Mouse (Mus musculus) limb, embryonic 10.5 days (tissue): ENCODE results near the gene Cox5a. TPM values are rescaled to one million over a fixed set of nuclear protein-coding genes. Genes with fewer than 3 reads are reported as not detected.

Experiments
- DNase-seq: peaks from one replicate; pipeline ENCODE4 v3.0.0-alpha.2; 2017; ENCODE audit warnings: low spot score
- H3K27ac ChIP-seq: fragments of 300-500 bp; sonication (generic); 2 replicates; pipeline ENCODE4 v1.5.1; 2016; ENCODE audit warnings: mild to moderate bottlenecking
- H3K27me3 ChIP-seq: fragments of 300-500 bp; sonication (generic); 2 replicates; pipeline ENCODE4 v1.6.1; 2016; ENCODE audit warnings: low read depth, mild to moderate bottlenecking; ENCODE audit not compliant: poor library complexity, severe bottlenecking
- H3K36me3 ChIP-seq: fragments of 300-500 bp; sonication (generic); 2 replicates; pipeline ENCODE4 v1.6.1; 2016; ENCODE audit warnings: mild to moderate bottlenecking, moderate library complexity
- H3K4me1 ChIP-seq: fragments of 300-500 bp; sonication (generic); 2 replicates; pipeline ENCODE4 v1.6.1; 2016
- H3K4me3 ChIP-seq: fragments of 300-500 bp; sonication (generic); 2 replicates; pipeline ENCODE4 v1.5.1; 2016; ENCODE audit warnings: mild to moderate bottlenecking, moderate library complexity
- H3K9me3 ChIP-seq: fragments of 300-500 bp; sonication (generic); replicated peaks from 2 replicates; pipeline ENCODE4 v1.6.1; 2016; ENCODE audit warnings: mild to moderate bottlenecking
- WGBS: fragments of 180-500 bp; shearing (Covaris S2); methylation state at CpG from one replicate; pipeline ENCODE4 v1.1.7; 2016; 5-methylcytosine and 5-hydroxymethylcytosine counted together
- polyA plus RNA-seq: library from polyadenylated mRNA; unstranded; fragments of >200 nt; fragmentation: Nextera tagmentation; extraction: Ambion mirVana; gene quantifications from 2 replicates; pipeline ENCODE4 v1.2.1, GENCODE M21; 2016

Gene Cox5a
- polyA plus RNA-seq, 1 experiment from 2014 or later: 635 TPM

DNA sequence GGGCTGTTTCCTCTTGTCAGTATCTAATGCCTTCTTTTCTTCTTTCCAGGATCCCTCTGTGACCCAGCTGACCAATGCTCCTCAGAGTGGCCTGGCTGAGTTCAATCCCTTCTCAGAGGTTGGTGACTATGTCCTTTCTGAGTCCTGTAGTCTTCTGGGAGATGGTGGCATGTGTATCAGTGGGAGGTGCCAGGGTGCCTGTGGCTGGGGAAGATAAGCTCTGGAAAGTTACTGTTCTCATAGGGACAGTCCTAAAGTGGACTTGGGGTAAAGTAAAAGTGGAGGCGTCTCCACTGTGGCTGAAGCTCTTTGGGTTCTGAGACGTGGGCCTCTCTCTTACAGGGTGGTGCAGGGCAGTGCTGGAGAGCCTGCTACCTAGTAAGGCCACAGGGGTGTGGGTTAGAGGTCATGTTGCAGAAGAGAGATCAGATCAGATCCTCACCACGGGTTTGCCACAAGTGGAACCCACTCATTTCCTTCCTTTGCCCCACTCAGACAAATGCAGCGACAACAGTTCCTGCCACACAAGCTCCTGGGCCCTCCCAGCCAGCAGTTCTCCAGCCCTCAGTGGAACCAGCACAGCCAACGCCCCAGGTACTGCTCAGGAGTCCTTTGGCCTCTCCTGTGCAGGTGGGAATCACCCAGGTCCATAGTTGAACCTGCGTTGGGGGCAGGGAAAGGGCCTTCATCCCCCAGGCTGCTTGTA lies 56.2 kb downstream of the Cox5a start:
- no peaks in the 10 kb centered on the region for H3K4me1 ChIP-seq
- H3K4me3 ChIP-seq: no peak overlapping the region
- DNase-seq: no peak
- H3K9me3 ChIP-seq: no peaks in the 10 kb centered on the region
- 86% methylated on average over 6 of the region's 6 CpGs for WGBS
- H3K36me3 ChIP-seq: peaks cover 53% of the 10 kb centered on the region
- H3K27me3 ChIP-seq: no peaks in the 10 kb centered on the region
- H3K27ac ChIP-seq: no peak overlapping the region

Other genes with a start within 250 kb of the Cox5a start
- 22.4 and 28.5 TPM in 2 replicates for gene Ppcdc, start 81.2 kb upstream of the Cox5a start, polyA plus RNA-seq
- gene Scamp5, start 53.2 kb upstream of the Cox5a start, polyA plus RNA-seq: 4.3 and 4.5 TPM in 2 replicates
- 0.55 and 1.2 TPM in 2 replicates for gene Rpp25, start 17.2 kb upstream of the Cox5a start, polyA plus RNA-seq
- 17.7 and 18.3 TPM in 2 replicates for gene Fam219b, start 16.3 kb downstream of the Cox5a start, polyA plus RNA-seq
- 60.0 and 61.3 TPM in 2 replicates for gene Mpi, start 31.5 kb downstream of the Cox5a start, polyA plus RNA-seq
- gene Scamp2, start 39.7 kb downstream of the Cox5a start, polyA plus RNA-seq: 37.4 and 41.9 TPM in 2 replicates
- 10.1 and 12.0 TPM in 2 replicates for gene Ulk3, start 68.2 kb downstream of the Cox5a start, polyA plus RNA-seq
- not detected in 2 replicates for gene Cplx3, start 85.0 kb downstream of the Cox5a start, polyA plus RNA-seq
- not detected in 2 replicates for gene Lman1l, start 99.5 kb downstream of the Cox5a start, polyA plus RNA-seq
- 33.2 and 40.1 TPM in 2 replicates for gene Csk, start 132.4 kb downstream of the Cox5a start, polyA plus RNA-seq
- not detected in 2 replicates for gene Cyp1a2, start 162.4 kb downstream of the Cox5a start, polyA plus RNA-seq
- 0.11 TPM in 1 of 2 replicates, not detected in the other for gene Cyp1a1, start 166.7 kb downstream of the Cox5a start, polyA plus RNA-seq
- gene Edc3, start 187.3 kb downstream of the Cox5a start, polyA plus RNA-seq: 47.1 and 49.2 TPM in 2 replicates
- 93.2 and 95.9 TPM in 2 replicates for gene Clk3, start 244.6 kb downstream of the Cox5a start, polyA plus RNA-seq